Mouse (Mus musculus): ENCODE data around the gene Polr3b.

DNA sequence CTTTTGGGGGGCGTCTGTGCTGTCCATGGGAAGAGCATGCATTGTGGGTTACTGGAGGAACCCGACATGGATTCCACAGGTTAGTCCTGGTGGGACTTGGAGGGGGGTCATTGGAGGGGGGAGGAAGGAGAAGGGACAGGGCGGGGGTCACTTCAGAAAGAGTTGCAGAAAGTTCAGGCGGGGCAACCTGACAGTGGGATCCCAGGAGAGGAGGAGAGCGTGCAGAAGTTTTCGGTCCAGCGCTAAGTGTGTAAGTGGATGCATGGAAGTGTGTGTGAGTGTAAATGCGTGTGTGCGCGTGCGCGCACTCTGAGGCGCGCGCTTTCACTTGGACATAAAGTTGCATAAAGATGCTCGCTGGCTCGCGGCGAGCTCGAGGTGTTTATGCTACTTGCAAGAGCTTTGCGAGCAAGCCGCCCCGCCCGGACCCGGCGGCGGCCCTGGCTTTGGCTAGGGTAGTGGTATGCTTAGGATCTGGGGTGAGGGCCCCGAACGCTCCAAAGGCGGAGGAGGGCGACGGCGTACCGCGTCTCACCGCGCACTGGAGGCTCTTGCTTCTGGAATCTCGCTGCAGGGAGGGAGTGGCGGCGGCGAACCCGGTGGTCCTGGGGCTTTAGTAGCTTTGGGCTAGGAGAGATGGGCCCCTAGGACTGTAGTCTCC, 134.5 kb downstream of the Polr3b start:
- TF ChIP-seq TAL1 (IDR thresholded peaks at IDR 0.05; ENCODE audit: low read length), result no peak
- TF ChIP-seq GATA1 (IDR thresholded peaks at IDR 0.05; ENCODE audit: low read length), result no peak
